ENCODE assay signal across 10 mouse cellular contexts in genomic region chr10:14211926-14212325, GRCm38 (mm10).
A peak's percentile ranks its signal among the peaks of the same experiment; 100 is the strongest.
DNase-seq lines count a peak whose midpoint lies in the region; ATAC-seq and TF ChIP-seq lines count a peak whose summit lies in the region.
"Had no signal": no experiment of that assay in that cellular context is flagged by ENCODE, and none has a peak within 500 bp of the region (broad histone marks: within the 10 kb centered on the region; RNA-seq: fewer than 3 reads in every experiment).

No protein-coding gene starts in this region.

- DNase-seq in adrenal gland, postnatal 14 days = peak; percentile 27
- no peak for DNase-seq in adrenal gland, adult (ENCODE audit: inconsistent age in 2 of 2, low spot score in 1 of 2)
- peak; percentile 25 for DNase-seq in limb, embryonic 14.5 days (ENCODE audit: low spot score)
- no peak for DNase-seq in limb, embryonic 10.5 days (ENCODE audit: low spot score)
- DNase-seq in left cerebral cortex, adult 2 months (ENCODE audit: extremely low spot score in 1 of 2, low spot score in 2 of 2) = peak; percentile 77 to 85
- peak; percentile 84 to 89 for DNase-seq in right cerebral cortex, postnatal 36 days (ENCODE audit: low spot score in 2 of 2)
- DNase-seq: liver, embryonic 13.5 days had no signal

- H3K27ac ChIP-seq in limb, embryonic 14.5 days (replicated peaks; ENCODE audit: low read depth, low read length) = no peak overlapping the region
- H3K27ac ChIP-seq in limb, embryonic 10.5 days = no peak overlapping the region
- peak overlapping the region; percentile 94 for H3K27ac ChIP-seq in left cerebral cortex, adult 2 months
- H3K27ac ChIP-seq: heart, embryonic 15.5 days; liver, embryonic 13.5 days had no signal

- no peak overlapping the region for H3K9ac ChIP-seq in limb, embryonic 14.5 days (ENCODE audit: low read depth, low read length, severe bottlenecking)
- H3K9ac ChIP-seq: heart, embryonic 15.5 days; liver, embryonic 13.5 days had no signal

- TF ChIP-seq CTCF in left cerebral cortex, adult 2 months (IDR thresholded peaks at IDR 0.05) = no peak

- intact Hi-C loops in left cerebral cortex, adult 2 months (cut with DNase I) = loop anchor here (1.0 to 10.0 kb wide), 3 partner anchors 16 to 245 kb away; partner anchors contain the start of gene Hivep2

- no peaks in the 10 kb centered on the region for H3K4me1 ChIP-seq in limb, embryonic 14.5 days (ENCODE audit: control insufficient read depth, insufficient read depth, low read length)
- 0 out of 2 replicates have a peak, but pooled peaks cover 8% of the 10 kb centered on the region for H3K4me1 ChIP-seq in limb, embryonic 10.5 days
- H3K4me1 ChIP-seq: liver, embryonic 13.5 days had no signal

- H3K4me3 ChIP-seq in limb, embryonic 14.5 days (replicated peaks; ENCODE audit: low read length) = no peak overlapping the region
- no peak overlapping the region for H3K4me3 ChIP-seq in limb, embryonic 10.5 days
- H3K4me3 ChIP-seq in left cerebral cortex, adult 2 months = no peak overlapping the region
- H3K4me3 ChIP-seq: heart, embryonic 15.5 days; liver, embryonic 13.5 days had no signal

- no peak for TF ChIP-seq POLR2A in limb, embryonic 14.5 days (IDR thresholded peaks at IDR 0.05; ENCODE audit: borderline replicate concordance, extremely low read depth, insufficient read depth, insufficient read length)

- WGBS in limb, embryonic 14.5 days = 53% methylated on average over 6 of the region's 6 CpGs
- WGBS in limb, embryonic 10.5 days = 79% methylated on average over 6 of the region's 6 CpGs

- no peaks in the 10 kb centered on the region for H3K27me3 ChIP-seq in limb, embryonic 14.5 days (ENCODE audit: control insufficient read depth, insufficient read depth, low read length)
- H3K27me3 ChIP-seq in limb, embryonic 10.5 days (ENCODE audit: low read depth, poor library complexity, severe bottlenecking) = no peaks in the 10 kb centered on the region
- H3K27me3 ChIP-seq: heart, embryonic 15.5 days; liver, embryonic 13.5 days had no signal

- no peaks in the 10 kb centered on the region for H3K36me3 ChIP-seq in limb, embryonic 14.5 days (ENCODE audit: control insufficient read depth, insufficient read depth, low read length)
- H3K36me3 ChIP-seq in limb, embryonic 10.5 days = no peaks in the 10 kb centered on the region
- H3K36me3 ChIP-seq: heart, embryonic 15.5 days; liver, embryonic 13.5 days had no signal

- H3K4me2 ChIP-seq in limb, embryonic 14.5 days (replicated peaks; ENCODE audit: low read depth, low read length, severe bottlenecking) = no peak overlapping the region
- H3K4me2 ChIP-seq: heart, embryonic 15.5 days; liver, embryonic 13.5 days had no signal

- no peaks in the 10 kb centered on the region for H3K9me3 ChIP-seq in limb, embryonic 14.5 days (ENCODE audit: control insufficient read depth, low read length)
- H3K9me3 ChIP-seq in limb, embryonic 10.5 days (replicated peaks) = no peaks in the 10 kb centered on the region
- H3K9me3 ChIP-seq: heart, embryonic 15.5 days; liver, embryonic 13.5 days had no signal

- no peak for ATAC-seq in limb, embryonic 14.5 days (ENCODE audit: low FRiP score, low read depth)
- no peak for ATAC-seq in erythroblast, adult 5-6 weeks (replicated peaks; ENCODE audit: low FRiP score, poor library complexity, severe bottlenecking)
- ATAC-seq in megakaryocyte progenitor cell, adult 5-6 weeks (replicated peaks; ENCODE audit: poor library complexity) = no peak

Comparison
In these comparisons a context has a peak if more than half of its experiments do, and no peak if none do; other contexts are left out.
1. DNase-seq: peak in adrenal gland, postnatal 14 days (single experiment), limb, embryonic 14.5 days (single experiment), left cerebral cortex, adult 2 months (2 of 2) and right cerebral cortex, postnatal 36 days (2 of 2); none in adrenal gland, adult (0 of 2) and limb, embryonic 10.5 days (single experiment).